Mouse (Mus musculus) stomach, postnatal 0 days (tissue): ENCODE data around the gene Nt5dc3.

Experiments
- CTCF ChIP-seq: IDR thresholded peaks from 2 replicates; pipeline ENCODE4 v1.5.1; 2016; ENCODE audit warnings: antibody characterized with exemption, low read depth, mild to moderate bottlenecking, moderate library complexity
- EP300 ChIP-seq: optimal IDR thresholded peaks from 2 replicates; pipeline ENCODE3; 2016; ENCODE audit warnings: antibody characterized with exemption

- TF ChIP-seq CTCF (no peak), EP300 (no peak)
Observed at GRCm38 (mm10) chr10:86773360-86773759, 5.4 kb upstream of the Nt5dc3 start.
